Mouse (Mus musculus): ENCODE measurements at regions not wholly inside any gene's neighbourhood (a gene's known extent, or its start where the extent isn't known, plus 50 kb on each side); places are given as distances from the start of the nearest gene placed in this dataset.

DNA sequence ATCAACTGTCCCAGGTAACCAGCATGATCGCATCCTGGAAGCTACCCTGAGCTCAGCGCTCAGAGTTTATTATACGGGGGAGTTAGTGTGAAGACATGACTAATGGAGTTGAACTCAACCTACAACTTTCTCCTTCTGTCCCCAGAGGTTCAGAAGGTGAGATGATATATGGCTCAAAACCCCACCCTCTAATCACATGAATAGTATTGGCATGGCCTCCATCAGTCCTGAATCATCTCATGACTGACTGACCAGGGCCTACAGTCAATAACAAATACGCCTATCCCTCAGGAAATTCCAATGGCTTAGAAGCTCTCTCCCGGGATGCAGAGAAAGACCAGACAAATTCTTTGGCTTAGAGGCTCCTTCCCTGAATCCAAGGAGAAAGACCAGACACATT is 234.7 kb downstream of the Mreg start:
- no peak overlapping the region for H3K4me3 ChIP-seq (replicated peaks; ENCODE audit: low read length)
- H3K4me1 ChIP-seq (replicated peaks; ENCODE audit: control insufficient read depth, insufficient read depth, low read length) = no peaks in the 10 kb centered on the region
- H3K4me2 ChIP-seq (ENCODE audit: low read length) = no peak overlapping the region
- 90% methylated on average over 5 of the region's 5 CpGs for WGBS
- no peaks in the 10 kb centered on the region for H3K36me3 ChIP-seq (ENCODE audit: control insufficient read depth, insufficient read depth)
- H3K27me3 ChIP-seq (replicated peaks; ENCODE audit: control insufficient read depth, insufficient read depth, low read length) = no peaks in the 10 kb centered on the region
- no peak overlapping the region for H3K27ac ChIP-seq (ENCODE audit: low read length)
- ATAC-seq = no peak
- H3K9me3 ChIP-seq (ENCODE audit: control insufficient read depth, low read length) = no peaks in the 10 kb centered on the region
- H3K9ac ChIP-seq (replicated peaks; ENCODE audit: low read depth, low read length) = no peak overlapping the region

- no peak for ATAC-seq
Observed at GRCm38 (mm10) chr1:71974715-71975114, 237.4 kb downstream of the Mreg start.

DNA sequence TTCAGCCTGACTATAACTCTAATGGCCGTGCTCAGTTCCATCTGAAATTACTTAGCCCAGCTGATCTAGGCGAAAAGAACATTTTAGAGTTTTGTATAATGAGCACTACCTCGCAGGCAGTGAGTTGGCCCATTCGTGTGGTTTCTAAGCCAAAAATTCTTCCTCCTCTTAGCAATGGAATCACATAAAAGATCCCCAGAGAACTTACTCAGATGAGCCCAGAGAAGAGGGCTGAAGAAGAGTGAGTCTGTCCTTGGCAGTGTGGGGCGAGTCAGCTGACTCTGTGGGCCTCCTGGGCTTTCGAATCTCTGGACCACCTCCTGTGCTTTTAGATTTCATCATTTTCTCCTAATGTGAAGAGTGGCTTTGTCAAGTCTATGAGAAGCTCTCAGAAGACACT is 240.2 kb downstream of the Mreg start:
- Histone ChIP-seq H3K27me3 (replicated peaks; ENCODE audit: control insufficient read depth, insufficient read depth, low read length) (no peaks in the 10 kb centered on the region), H3K4me1 (replicated peaks; ENCODE audit: control insufficient read depth, insufficient read depth, low read length) (no peaks in the 10 kb centered on the region), H3K9me3 (ENCODE audit: control insufficient read depth, low read length) (no peaks in the 10 kb centered on the region), H3K27ac (ENCODE audit: low read length) (no peak overlapping the region), H3K4me3 (replicated peaks; ENCODE audit: low read length) (no peak overlapping the region), H3K36me3 (ENCODE audit: control insufficient read depth, insufficient read depth) (no peaks in the 10 kb centered on the region), H3K9ac (replicated peaks; ENCODE audit: low read depth, low read length) (no peak overlapping the region), H3K4me2 (ENCODE audit: low read length) (no peak overlapping the region)
- ATAC-seq = no peak
- WGBS = 76% methylated on average over 6 of the region's 6 CpGs

More at GRCm38 (mm10) chr1:71974715-71975114, 237.4 kb downstream of the Mreg start:
- H3K27me3 ChIP-seq (replicated peaks; ENCODE audit: control insufficient read depth, insufficient read depth, low read length) = no peaks in the 10 kb centered on the region
- WGBS = 69% methylated on average over 4 of the region's 4 CpGs
- no peak overlapping the region for H3K4me2 ChIP-seq (ENCODE audit: low read length)
- no peaks in the 10 kb centered on the region for H3K4me1 ChIP-seq (replicated peaks; ENCODE audit: control insufficient read depth, insufficient read depth, low read length)
- H3K27ac ChIP-seq (ENCODE audit: low read length) = no peak overlapping the region
- H3K36me3 ChIP-seq (ENCODE audit: control insufficient read depth, insufficient read depth) = no peaks in the 10 kb centered on the region
- H3K4me3 ChIP-seq (replicated peaks; ENCODE audit: low read length) = no peak overlapping the region
- no peak overlapping the region for H3K9ac ChIP-seq (replicated peaks; ENCODE audit: low read depth, low read length)
- no peaks in the 10 kb centered on the region for H3K9me3 ChIP-seq (ENCODE audit: control insufficient read depth, low read length)

DNA sequence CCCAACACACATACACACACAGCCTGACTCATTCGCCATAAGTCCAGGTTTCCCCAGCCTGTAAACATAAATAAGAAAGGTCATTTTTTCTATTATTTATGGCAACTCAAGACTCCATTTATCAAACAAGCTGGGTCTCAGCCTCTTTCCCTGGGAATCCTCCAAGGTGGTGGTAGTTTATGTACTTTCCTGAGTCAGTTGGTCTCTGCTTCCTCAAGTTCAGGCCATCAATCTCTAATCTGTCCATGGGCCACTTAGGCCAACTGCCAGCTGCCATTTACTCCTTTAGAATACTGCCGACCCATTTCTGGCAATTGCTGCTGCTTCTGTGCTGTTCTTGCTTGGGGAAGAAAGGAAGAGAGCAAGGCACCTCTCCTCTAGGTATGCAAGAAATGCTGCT is 241.3 kb downstream of the Mreg start:
- no peaks in the 10 kb centered on the region for H3K27me3 ChIP-seq (replicated peaks; ENCODE audit: control insufficient read depth, insufficient read depth, low read length)
- H3K9me3 ChIP-seq (ENCODE audit: control insufficient read depth, low read length) = no peaks in the 10 kb centered on the region
- no peak for ATAC-seq
- 89% methylated on average over 2 of the region's 2 CpGs for WGBS
- no peaks in the 10 kb centered on the region for H3K4me1 ChIP-seq (replicated peaks; ENCODE audit: control insufficient read depth, insufficient read depth, low read length)
- H3K9ac ChIP-seq (replicated peaks; ENCODE audit: low read depth, low read length) = no peak overlapping the region
- no peaks in the 10 kb centered on the region for H3K36me3 ChIP-seq (ENCODE audit: control insufficient read depth, insufficient read depth)
- no peak overlapping the region for H3K4me2 ChIP-seq (ENCODE audit: low read length)
- H3K4me3 ChIP-seq (replicated peaks; ENCODE audit: low read length) = no peak overlapping the region
- no peak overlapping the region for H3K27ac ChIP-seq (ENCODE audit: low read length)

- no peak overlapping the region for H3K27ac ChIP-seq (ENCODE audit: low read length)
- H3K4me3 ChIP-seq (replicated peaks; ENCODE audit: low read length) = no peak overlapping the region
- no peak overlapping the region for H3K9ac ChIP-seq (replicated peaks; ENCODE audit: low read depth, low read length)
- no peak overlapping the region for H3K4me2 ChIP-seq (ENCODE audit: low read length)
- H3K4me1 ChIP-seq (replicated peaks; ENCODE audit: control insufficient read depth, insufficient read depth, low read length) = no peaks in the 10 kb centered on the region
- no peaks in the 10 kb centered on the region for H3K9me3 ChIP-seq (ENCODE audit: control insufficient read depth, low read length)
- H3K36me3 ChIP-seq (ENCODE audit: control insufficient read depth, insufficient read depth) = no peaks in the 10 kb centered on the region
- 94% methylated on average over 6 of the region's 6 CpGs for WGBS
- H3K27me3 ChIP-seq (replicated peaks; ENCODE audit: control insufficient read depth, insufficient read depth, low read length) = no peaks in the 10 kb centered on the region
- no peak for ATAC-seq
Observed at GRCm38 (mm10) chr1:71967574-71968104, 244.5 kb downstream of the Mreg start.

- H3K9me3 ChIP-seq (ENCODE audit: control insufficient read depth, low read length) = no peaks in the 10 kb centered on the region
- no peaks in the 10 kb centered on the region for H3K36me3 ChIP-seq (ENCODE audit: control insufficient read depth, insufficient read depth)
- H3K4me2 ChIP-seq (ENCODE audit: low read length) = no peak overlapping the region
- ATAC-seq = no peak
- no peak overlapping the region for H3K9ac ChIP-seq (replicated peaks; ENCODE audit: low read depth, low read length)
- no peaks in the 10 kb centered on the region for H3K27me3 ChIP-seq (replicated peaks; ENCODE audit: control insufficient read depth, insufficient read depth, low read length)
- WGBS = 85% methylated on average over 4 of the region's 4 CpGs
- no peaks in the 10 kb centered on the region for H3K4me1 ChIP-seq (replicated peaks; ENCODE audit: control insufficient read depth, insufficient read depth, low read length)
- H3K27ac ChIP-seq (ENCODE audit: low read length) = no peak overlapping the region
- no peak overlapping the region for H3K4me3 ChIP-seq (replicated peaks; ENCODE audit: low read length)
Observed at GRCm38 (mm10) chr1:71964450-71965126, 247.5 kb downstream of the Mreg start.

- no peaks in the 10 kb centered on the region for H3K4me1 ChIP-seq (replicated peaks; ENCODE audit: control insufficient read depth, insufficient read depth, low read length)
- H3K9me3 ChIP-seq (ENCODE audit: control insufficient read depth, low read length) = no peaks in the 10 kb centered on the region
- no peak for ATAC-seq
- no peaks in the 10 kb centered on the region for H3K27me3 ChIP-seq (replicated peaks; ENCODE audit: control insufficient read depth, insufficient read depth, low read length)
- H3K27ac ChIP-seq (ENCODE audit: low read length) = no peak overlapping the region
- no peak overlapping the region for H3K9ac ChIP-seq (replicated peaks; ENCODE audit: low read depth, low read length)
- H3K36me3 ChIP-seq (ENCODE audit: control insufficient read depth, insufficient read depth) = no peaks in the 10 kb centered on the region
- 75% methylated on average over 3 of the region's 3 CpGs for WGBS
- no peak overlapping the region for H3K4me2 ChIP-seq (ENCODE audit: low read length)
- no peak overlapping the region for H3K4me3 ChIP-seq (replicated peaks; ENCODE audit: low read length)
Observed at GRCm38 (mm10) chr1:71956940-71957339, 255.2 kb downstream of the Mreg start.

- H3K36me3 ChIP-seq (ENCODE audit: control insufficient read depth, insufficient read depth) = no peaks in the 10 kb centered on the region
- no peak overlapping the region for H3K4me3 ChIP-seq (replicated peaks; ENCODE audit: low read length)
- H3K27me3 ChIP-seq (replicated peaks; ENCODE audit: control insufficient read depth, insufficient read depth, low read length) = no peaks in the 10 kb centered on the region
- ATAC-seq = no peak
- H3K9me3 ChIP-seq (ENCODE audit: control insufficient read depth, low read length) = no peaks in the 10 kb centered on the region
- H3K4me2 ChIP-seq (ENCODE audit: low read length) = no peak overlapping the region
- no peak overlapping the region for H3K27ac ChIP-seq (ENCODE audit: low read length)
- no peak overlapping the region for H3K9ac ChIP-seq (replicated peaks; ENCODE audit: low read depth, low read length)
- no peaks in the 10 kb centered on the region for H3K4me1 ChIP-seq (replicated peaks; ENCODE audit: control insufficient read depth, insufficient read depth, low read length)
Observed at GRCm38 (mm10) chr1:71955331-71955730, 256.8 kb downstream of the Mreg start.

DNA sequence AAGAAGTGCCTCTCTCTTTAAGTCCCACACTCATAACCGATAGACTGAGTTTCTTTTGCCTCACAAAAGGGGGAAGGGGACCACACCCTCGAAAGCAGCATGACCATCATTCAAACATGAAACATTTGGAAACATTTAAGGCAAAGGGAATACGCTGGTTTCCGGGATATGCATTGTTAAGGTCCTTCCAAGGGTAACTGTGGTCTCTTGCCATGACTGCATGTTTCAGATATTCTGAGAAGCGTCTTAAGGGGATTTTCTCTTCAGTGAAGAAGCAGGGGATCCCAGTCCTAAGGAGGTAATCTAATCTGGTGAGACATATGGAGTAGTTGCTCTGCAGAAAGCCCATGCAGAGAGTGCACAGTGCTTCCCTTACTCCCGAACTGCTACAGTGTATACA is 258.8 kb downstream of the Mreg start:
- H3K27me3 ChIP-seq (replicated peaks; ENCODE audit: control insufficient read depth, insufficient read depth, low read length) = no peaks in the 10 kb centered on the region
- H3K4me1 ChIP-seq (replicated peaks; ENCODE audit: control insufficient read depth, insufficient read depth, low read length) = no peaks in the 10 kb centered on the region
- H3K9ac ChIP-seq (replicated peaks; ENCODE audit: low read depth, low read length) = no peak overlapping the region
- H3K27ac ChIP-seq (ENCODE audit: low read length) = no peak overlapping the region
- H3K9me3 ChIP-seq (ENCODE audit: control insufficient read depth, low read length) = no peaks in the 10 kb centered on the region
- no peaks in the 10 kb centered on the region for H3K36me3 ChIP-seq (ENCODE audit: control insufficient read depth, insufficient read depth)
- WGBS = 86% methylated on average over 6 of the region's 6 CpGs
- no peak overlapping the region for H3K4me2 ChIP-seq (ENCODE audit: low read length)
- H3K4me3 ChIP-seq (replicated peaks; ENCODE audit: low read length) = no peak overlapping the region
- ATAC-seq = no peak

- H3K36me3 ChIP-seq (ENCODE audit: control insufficient read depth, insufficient read depth) = no peaks in the 10 kb centered on the region
- H3K27me3 ChIP-seq (replicated peaks; ENCODE audit: control insufficient read depth, insufficient read depth, low read length) = no peaks in the 10 kb centered on the region
- H3K27ac ChIP-seq (ENCODE audit: low read length) = no peak overlapping the region
- H3K9me3 ChIP-seq (ENCODE audit: control insufficient read depth, low read length) = no peaks in the 10 kb centered on the region
- H3K4me1 ChIP-seq (replicated peaks; ENCODE audit: control insufficient read depth, insufficient read depth, low read length) = no peaks in the 10 kb centered on the region
- ATAC-seq = no peak
- H3K4me3 ChIP-seq (replicated peaks; ENCODE audit: low read length) = no peak overlapping the region
- no peak overlapping the region for H3K9ac ChIP-seq (replicated peaks; ENCODE audit: low read depth, low read length)
- WGBS = 84% methylated on average over 7 of the region's 7 CpGs
- no peak overlapping the region for H3K4me2 ChIP-seq (ENCODE audit: low read length)
Observed at GRCm38 (mm10) chr1:71949549-71949948, 262.6 kb downstream of the Mreg start.

Data from forebrain, embryonic 16.5 days (tissue).